Mouse (Mus musculus) adrenal gland, postnatal 10 days (tissue): ENCODE measurements around the gene Chd8. TPM values are rescaled to one million over a fixed set of nuclear protein-coding genes. Genes with fewer than 3 reads are reported as not detected.
"Not testable (repeated sequence)": the region's sequence is repeated elsewhere in the genome, so short reads cannot be mapped to it uniquely, and the experiment has no call there.

Experiments
- DNase-seq: peaks from one replicate; pipeline ENCODE4 v3.0.0; 2021; ENCODE audit warnings: mixed read lengths
- long read RNA-seq, 2 experiments: library from polyadenylated mRNA; stranded (forward); transcript quantifications; one replicate each; pipeline ENCODE4 v2.0.0; 2021
- total RNA-seq, 2 experiments: library from RNA; stranded (reverse); gene quantifications; 2 replicates each; pipeline ENCODE4 v1.2.3; 2021

Gene Chd8
- total RNA-seq: 100 to 1,000 TPM in 1 of 2 experiments, 10 to 100 TPM in 1; 71.0 to 103 TPM
- long read RNA-seq, experiment 1, partial matches to known transcripts: 2 of 3 reads
- long read RNA-seq, experiment 1, other reads (novel, unspliced or antisense): 0 of 3 reads
- long read RNA-seq, experiment 2, partial matches to known transcripts: 2 of 3 reads
- long read RNA-seq, experiment 2, other reads (novel, unspliced or antisense): 1 of 3 reads

DNA sequence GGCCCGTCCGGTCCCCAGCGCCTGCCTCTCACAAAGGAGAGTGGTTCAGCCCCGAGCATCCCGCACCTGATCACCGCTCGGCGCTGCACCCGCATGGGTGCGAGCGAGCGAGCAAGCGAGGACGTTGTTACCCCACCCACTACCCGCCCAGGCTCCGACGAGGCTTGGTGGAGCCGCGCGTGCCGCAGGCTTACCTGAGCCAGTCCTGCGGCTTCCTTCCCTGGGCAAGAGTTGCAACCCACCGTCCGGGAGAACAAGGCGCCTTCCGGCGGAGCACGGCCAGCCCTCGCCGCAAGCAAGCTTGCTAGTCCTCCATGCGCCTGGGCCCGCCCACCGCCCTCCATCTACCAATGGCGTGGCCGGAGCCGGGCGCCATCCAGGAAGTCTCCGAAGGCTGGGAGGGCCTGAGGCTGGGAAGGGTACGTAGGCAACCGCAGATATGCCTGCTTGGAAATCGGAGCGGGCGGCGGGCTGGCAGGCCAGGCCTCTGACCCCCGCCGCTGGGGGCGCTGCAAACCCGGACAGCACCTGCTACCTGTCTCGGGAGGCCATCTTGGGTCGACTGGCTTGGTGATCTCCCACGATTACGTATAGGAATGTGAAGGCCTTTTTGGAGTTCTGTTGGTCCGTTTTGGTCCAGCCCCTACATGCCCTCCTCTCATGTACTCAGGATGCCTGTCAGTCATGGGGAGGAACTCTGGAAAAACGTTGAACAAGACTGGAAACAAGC lies at the start of gene Chd8:
Gene Chd8, minus strand, starts transcription at position 297 of the 730 bp plus-strand sequence.
- peak; percentile 98 for DNase-seq

DNA sequence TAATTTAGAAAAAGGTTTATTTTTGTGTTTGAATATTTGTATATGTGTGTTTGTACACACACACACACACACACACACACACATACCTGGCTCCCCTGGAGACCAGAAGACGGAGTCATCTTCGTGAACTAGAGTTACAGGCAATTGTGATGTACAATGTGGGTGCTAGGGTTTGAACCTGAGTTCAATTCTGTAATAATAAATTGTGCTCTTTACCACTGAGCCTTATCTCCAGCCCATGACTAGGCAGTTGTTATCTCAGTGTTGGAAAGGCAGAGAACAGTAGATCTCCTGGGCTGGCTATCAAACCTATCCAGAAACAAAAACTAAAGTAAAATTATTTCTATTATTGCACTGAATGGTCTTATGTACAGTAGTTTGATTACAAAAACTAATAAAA lies 48.5 kb upstream of the Chd8 start:
- no peak for DNase-seq

DNA sequence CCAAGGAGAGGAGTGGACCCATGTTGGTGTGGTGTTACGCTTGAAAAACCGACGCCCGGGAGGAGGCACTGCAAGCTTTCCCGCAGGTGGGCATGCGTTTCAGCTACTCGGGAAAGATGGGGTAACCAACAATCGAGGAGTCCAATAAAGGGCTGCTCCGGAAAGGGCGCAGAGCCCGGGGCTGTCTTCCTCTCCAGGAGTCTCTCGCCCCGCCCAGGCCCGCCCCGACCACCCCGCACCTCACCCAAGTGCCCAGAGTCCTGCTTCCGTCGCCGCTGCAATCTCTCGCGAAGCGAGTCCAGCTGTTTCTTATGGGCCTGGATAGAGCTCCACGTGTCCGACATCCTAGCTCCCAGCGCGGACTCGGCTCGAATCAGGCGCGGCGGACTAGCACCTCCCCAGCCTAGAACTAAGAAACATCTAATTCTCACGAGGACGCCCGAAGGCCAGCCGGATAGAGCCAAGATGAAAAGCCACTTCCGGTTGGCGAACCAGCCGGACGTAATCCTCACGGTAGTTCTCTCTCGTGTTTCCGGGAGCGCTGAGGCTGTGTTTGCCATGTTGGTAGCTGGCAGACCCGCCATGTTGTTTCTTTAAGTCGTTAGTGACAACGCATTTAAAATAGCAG lies 47.2 kb upstream of the Chd8 start, which contains the start of gene Mettl3:
Gene Mettl3, minus strand, starts transcription at position 485 of the 628 bp plus-strand sequence.
- DNase-seq: peak; percentile 92

DNA sequence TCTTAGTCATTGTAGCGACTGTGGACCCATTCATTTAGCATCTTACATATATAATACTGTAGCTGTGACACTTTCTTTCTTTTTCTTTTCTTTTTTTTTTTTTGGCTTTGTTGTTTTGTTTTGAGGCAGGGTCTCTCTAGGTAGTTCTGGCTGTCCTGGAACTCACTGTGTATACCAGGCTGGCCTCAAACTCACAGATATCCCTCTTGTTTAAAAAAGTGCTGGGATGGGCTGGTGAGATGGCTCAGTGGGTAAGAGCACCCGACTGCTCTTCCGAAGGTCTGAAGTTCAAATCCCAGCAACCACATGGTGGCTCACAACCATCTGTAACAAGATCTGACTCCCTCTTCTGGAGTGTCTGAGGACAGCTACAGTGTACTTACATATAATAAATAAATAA lies 45.9 kb upstream of the Chd8 start:
- not testable (repeated sequence) for DNase-seq

DNA sequence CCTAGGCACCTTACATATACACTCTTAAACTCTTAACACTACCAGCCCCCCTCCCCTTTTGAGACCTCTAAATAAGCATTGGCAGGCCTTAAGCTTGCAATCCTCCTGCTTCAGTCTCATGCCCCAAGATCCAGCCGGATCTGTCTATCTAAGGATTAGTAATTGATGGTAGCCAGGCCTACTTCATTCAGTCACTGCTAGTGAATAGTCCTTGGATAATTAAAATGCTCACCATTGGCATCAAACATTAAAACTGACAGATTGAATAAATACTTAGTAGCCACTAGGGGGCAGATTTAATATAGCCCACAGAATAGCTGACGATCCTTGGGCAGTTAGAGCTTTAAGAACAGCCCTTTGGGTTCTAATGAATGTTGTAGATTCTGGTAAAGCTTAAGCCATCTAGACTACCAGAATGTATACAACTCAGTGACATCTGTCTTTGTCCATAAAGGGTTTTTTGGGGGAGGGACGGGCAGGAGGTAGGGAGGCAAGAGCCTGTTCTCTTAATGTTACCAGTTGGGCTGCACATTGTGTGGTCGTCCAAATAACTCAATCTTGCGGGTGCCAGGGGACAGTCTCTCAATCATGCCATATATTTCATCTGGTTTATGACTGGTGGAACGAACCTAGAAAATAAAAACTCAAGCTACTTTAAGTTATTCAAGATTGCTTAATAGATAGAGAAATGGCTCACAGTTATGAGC lies 38.1 kb upstream of the Chd8 start:
- DNase-seq: no peak

DNA sequence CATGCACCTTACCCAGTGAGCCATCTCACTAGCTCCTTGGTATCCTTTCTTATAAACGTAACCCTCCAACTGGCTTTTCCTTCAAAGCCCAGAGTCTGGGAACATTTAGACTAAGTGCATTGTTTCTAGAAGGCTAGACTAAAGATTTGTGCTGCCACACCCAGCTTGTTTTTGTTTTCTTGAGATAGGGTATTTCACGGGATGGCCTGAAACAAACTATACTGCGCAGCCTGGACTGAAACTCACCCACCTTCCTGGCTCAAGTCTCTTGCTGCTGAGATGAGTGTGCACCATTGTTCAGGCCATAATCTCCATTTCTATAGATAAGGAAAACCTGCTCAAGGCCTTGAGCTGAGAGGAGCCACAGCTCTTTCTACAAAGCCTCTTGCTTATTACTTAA lies 26.6 kb upstream of the Chd8 start:
- DNase-seq: no peak

DNA sequence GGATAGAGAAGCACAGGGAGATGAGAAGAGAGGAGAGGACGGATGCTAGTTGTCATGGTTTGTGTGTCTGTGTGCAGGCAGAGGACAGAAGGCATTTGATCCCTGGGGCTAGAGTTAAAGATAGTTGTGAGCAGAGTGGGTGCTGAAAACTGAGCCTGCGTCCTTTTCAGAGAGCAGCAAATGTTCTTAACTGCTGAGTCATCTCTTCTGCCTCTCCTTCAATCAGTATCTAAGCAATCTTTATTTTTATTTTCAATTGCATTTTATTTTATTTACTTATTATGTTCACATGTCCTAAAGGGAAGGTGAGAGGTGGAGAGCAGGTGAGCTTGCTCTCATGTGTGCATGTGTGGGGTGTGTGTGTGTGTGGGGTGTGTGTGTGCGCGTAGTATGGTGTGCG lies 26.0 kb upstream of the Chd8 start:
- no peak for DNase-seq

DNA sequence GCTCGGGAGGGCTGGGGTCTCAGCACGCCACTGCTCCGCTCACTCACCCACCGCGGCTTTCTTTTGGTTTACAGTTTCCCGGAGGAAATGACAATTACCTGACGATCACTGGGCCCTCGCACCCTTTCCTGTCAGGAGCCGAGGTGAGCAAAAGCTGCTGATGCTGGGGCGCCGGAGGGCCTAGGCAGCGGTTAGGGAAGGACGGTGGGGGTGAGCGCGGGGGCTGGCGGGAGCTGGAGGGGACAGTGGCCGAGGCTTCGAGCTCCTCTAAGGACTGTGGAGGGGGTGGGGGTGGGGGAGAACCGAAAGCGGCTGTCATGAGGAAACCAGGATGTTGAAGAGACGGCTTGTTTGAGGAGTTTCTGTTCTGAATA lies 22.2 kb upstream of the Chd8 start:
- DNase-seq: no peak

DNA sequence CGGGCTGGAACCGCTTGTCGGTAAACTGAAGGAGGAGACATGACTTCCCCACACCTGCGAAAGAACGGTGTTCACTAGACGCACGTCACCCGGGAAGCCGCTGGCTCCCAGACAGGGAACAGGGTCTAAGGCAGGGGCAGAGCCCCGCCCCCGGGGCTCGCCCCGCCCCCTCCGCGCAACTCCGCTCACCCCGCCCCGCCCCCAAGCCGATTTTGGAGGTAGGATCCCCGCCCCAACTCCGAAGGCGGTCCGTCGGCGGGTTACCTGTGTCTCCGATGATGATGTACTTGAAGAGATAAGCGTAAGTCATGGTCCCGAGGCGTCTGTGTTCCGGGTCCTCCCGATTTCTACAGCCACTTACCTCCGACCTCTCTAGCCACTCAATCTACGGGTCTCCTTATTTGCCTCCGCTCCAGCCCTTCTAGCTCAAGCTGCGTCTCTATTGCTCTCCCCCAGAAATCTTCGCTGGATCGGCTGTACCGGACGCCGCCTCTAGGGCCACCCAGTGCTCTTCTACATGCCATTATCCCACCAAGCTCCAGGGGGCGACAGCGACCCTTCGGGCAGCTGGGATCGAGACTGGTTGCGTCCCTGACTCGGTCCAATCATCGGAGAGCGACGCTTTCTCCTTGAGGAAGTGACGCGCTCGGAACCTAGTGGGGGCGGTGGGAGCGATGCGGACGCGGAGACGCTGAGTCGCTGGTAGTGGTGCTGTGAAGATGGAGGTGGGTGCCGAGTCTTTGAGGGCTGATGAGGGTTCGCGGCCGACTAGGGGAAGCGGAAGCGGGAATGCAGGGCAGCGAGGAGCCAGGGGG lies 21.6 kb upstream of the Chd8 start, which contains the start of the genes Tox4 and Rab2b:
Gene Tox4, plus strand, starts transcription at position 215 of the 815 bp plus-strand sequence.
Gene Rab2b, minus strand, starts transcription at position 614 of the 815 bp plus-strand sequence.
- peak; percentile 98 for DNase-seq

DNA sequence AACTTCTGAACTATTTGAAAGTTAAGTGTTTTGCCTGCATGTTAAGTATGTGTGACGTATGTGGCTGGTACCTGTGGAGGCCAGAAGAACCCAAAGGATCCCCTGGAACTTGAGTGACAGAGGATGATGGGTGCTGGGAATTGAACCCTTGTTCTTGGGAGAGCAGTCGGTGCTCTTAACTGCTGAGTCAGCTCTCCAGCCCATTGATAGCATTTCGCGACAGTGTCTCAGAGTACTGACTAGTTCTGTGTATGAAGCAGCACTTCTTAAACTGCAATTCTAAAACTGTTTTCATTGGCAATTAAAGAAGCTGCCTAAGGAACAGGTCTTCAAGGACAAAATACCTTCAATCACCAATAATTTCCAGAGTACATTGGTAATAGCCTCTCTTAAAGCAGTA lies 19.6 kb upstream of the Chd8 start:
- no peak for DNase-seq

DNA sequence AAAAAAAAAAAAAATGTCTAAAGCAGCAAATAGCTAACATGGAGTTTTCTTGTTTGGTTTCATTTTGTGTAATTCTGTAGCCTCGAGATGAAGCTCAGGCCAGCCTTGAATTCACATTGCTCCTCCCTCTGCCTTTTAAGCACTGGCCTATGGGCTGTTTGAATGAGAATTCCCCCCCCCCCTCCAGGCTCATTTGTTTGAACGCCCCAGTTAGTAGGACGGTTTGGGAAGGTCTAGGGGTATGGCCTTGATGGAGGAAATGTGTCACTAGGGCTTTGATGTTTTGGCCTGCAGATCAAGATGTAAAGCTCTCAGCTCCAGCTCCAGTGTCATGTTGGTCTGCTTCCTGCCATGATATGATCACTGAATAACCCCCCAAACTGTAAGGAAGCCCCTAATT lies 15.2 kb upstream of the Chd8 start:
- DNase-seq: peak; percentile 61

DNA sequence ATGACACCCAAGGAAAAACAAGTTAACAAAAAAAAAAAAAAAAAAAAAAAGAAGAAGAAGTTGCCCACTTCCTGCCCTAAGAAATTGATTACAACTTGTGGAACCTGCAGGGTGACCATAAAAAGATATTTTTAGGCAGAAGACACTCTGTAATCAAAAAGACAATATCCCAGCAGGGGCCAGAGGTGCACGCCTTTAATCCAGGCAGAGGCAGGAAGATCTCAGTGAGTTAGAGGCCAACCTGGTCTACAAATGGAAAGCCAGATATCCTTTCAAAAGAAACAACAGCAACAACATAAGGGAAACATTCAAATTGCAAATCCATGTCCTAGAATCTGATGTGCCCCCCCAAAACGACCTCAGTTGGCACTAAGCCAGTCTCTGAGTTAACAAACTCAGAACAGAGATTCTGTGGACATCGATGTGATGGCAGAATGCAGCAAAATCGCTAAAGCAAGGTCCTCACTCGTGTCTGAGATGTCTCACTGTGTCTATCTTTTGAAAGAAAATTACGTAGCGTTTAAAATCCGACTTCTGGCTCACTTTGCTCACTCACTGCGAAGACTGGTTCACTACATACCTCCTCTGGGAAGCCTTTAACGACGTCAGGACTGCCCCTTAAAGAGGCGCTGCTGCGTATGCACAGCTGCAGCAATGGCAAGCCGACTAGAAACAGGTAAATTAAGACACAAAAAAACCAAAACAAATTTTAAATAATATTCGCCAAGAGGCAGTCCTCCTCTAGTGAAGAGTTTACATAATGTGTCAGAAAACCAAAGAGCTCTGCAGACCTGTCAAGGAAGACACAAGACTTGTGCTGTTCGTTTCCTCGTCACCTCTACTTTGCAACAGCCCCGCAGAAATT lies 1.0 kb downstream of the Chd8 start:
- peak; percentile 25 for DNase-seq

DNA sequence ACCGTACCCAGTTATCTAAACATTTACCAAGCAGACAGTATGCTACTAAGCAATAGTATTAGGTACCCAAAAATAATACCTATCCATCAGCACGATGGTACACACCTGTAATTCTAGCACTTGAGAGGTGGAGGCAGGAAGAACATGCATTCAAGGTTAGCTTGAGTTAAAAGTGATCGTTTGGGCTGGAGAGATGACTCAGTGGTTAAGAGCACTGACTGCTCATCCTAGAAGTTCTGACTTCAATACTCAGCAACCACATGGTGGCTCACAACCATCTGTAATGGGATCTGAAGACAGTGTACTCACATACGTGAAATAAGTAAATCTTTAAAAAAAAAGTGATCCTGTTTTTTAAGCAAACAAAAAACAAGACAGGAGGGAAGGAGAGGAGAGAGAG lies 11.5 kb downstream of the Chd8 start:
- DNase-seq: no peak

DNA sequence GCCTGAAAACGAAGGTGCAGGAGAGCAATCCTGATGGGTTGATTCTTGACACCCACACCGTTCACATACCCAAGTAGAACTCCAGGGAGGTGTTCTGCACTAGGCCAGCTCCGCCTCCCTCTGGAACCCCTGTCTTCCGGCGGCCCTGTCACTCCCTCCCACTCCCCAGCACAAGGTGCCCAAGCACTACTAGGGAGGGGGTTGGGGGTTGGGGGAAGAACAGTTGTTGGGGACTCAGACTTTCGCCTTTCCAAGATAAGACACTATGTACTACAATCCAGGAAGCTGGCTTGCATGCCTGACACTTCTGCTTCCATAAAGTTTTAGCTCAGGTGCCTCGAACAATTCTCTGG lies 12.9 kb downstream of the Chd8 start:
- no peak for DNase-seq

DNA sequence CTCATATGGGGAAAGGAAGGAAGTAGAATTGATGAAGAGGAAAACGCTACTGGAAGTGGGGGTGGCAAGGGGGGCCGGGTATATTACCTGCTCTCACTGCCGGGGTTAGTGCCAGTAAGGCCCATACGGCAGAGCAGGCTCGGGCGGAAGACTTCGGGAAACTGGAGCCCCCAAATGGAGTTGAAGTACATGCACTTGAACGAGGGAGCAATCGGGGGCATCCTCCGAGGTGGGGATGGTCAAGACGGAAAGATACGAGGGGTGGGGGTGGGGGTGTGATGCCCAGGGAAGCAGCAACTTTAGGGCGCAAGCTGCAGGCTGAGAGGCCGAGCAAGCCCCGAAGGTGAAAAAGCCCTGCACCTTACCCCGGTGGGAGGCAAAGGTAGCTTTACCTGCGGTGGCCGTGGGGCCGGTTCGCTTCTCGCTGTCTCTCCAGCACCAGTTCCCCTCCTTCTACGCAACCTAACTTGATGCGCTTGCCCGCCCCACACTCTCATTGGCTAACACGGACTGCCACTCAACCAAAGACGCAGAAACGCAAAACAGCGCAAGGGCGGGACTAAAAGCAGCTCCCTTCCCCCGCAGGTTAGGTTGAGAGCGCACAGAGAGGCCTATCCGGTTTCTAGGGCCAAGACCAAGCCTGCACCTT lies 13.4 kb downstream of the Chd8 start:
- peak; percentile 99 for DNase-seq

DNA sequence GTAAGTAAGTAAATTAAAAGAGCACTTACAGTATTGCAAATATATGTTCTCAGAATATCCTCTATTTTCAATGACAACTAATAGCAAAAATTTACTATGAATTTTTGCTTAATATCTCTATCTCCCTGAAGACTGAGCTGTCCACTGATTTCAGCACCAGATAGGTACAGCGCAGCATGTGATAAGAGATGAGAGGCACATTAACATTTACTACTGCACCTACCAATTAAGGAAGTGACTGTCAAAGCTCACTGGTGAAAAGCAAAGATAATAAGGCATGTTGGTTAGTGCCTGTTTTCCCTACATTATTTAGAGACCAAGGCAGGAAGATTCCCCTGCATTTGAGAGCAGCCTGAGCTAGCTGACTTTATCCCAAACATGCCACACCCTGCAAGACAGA lies 21.4 kb downstream of the Chd8 start:
- DNase-seq: no peak

DNA sequence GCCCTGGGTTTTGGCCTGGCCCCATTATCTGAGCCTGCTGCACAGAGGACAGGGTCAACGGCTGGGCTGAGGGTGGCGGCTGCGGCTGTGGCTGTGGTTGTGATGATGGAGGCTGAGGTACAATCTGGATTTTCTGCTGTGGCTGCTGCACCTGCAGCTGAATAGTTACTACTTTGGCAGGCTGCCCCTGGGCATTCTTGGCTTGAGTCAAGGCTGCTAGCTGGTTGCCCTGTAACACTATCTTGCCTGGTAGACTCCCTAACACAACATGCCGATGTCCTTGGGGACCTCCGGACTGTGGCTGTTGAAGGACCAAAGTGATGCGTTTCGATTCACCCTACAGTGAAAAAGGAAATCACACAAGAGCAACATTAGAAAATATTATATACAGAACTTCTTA lies 22.4 kb downstream of the Chd8 start:
- DNase-seq: peak; percentile 77

DNA sequence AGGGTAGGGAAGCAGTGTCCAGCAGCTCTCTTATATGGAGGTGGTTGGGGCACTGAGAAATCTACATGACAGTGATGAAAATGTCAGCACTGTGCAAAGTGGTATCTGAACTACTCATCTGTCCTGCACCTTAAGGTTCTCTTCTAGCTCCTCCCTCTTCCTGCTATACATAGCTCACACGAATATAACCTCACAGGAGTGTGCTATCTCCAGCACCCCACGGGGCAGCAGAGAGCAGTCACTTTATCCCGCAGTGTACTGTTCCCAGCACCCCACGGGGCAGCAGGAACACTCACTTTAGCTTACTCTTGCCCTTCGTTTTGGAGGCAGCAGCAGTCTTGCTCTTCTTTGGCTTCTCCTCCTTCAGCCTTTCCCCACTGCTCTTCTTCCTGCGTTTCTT lies 25.3 kb downstream of the Chd8 start:
- DNase-seq: no peak

DNA sequence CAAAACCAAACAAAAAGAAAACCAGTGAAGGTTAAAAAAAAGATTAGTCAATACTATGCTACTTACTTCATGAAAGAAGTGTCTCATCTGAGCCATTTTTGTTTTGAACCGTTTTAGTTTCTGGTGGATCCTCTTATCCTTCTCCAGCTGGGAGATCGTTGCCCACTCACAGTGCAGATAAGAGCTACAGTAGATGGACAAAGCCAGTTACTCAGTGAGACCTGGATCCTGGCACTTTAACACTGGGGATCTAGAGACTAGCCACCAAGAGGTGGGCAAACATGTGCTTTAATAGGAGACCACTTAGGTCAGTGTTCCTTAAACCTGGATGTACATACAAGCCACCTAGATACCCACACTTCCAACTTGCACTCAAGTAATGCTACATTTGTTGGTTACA lies 31.6 kb downstream of the Chd8 start:
- DNase-seq: no peak

DNA sequence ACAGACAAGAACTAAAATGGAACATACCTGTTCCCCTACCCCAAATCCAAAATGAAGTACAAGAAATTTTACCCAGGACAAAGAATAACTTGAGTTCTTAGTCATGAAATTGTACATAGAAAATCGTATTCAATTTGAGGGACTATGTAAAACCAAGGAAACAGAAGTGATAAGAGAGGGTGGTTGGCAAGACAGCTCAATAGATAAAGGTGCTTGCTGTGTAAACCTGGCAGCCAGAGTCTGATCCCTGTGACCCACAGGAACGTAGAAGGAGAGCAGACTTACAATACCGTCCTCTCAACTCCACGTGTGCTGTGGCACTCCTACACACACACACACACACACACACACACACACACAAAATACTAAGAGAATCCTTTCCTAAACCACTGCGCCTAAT lies 40.3 kb downstream of the Chd8 start:
- DNase-seq: no peak

DNA sequence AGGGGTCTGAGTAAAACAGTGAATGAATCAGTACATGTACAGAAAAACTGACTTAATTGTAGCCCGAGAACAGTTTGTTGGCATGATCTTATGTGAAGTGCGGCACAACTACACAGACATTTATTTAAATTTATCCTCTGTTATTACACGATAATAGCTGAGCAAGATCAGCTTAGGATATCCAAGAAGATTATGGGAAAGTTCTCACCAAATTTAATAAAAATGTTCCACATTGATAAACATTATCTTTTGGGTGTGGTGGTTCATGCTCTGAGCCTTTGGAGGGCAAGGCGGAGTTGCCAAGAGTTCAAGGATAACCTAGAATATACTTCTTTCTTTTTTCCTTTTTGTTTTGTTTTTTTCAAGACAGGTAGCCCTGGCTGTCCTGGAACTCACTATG lies 58.2 kb downstream of the Chd8 start:
- no peak for DNase-seq
